Mouse (Mus musculus) small intestine, adult 2 months (tissue): ENCODE measurements around the gene Fam222b.

Experiments used
- CTCF ChIP-seq: fragments of 200-500 bp; IDR thresholded peaks from 2 replicates; pipeline ENCODE4 v1.5.1; 2012; ENCODE audit warnings: low read depth, mild to moderate bottlenecking, control low read depth, inconsistent platforms, low read length, moderate library complexity, mixed read lengths; ENCODE audit not compliant: insufficient replicate concordance, insufficient read length; ENCODE audit errors: extremely low read depth
- POLR2A ChIP-seq: fragments of 200-500 bp; IDR thresholded peaks from 2 replicates; pipeline ENCODE4 v1.6.1; 2012; ENCODE audit warnings: low read depth, mild to moderate bottlenecking, control low read depth, inconsistent platforms, low read length, moderate library complexity

DNA sequence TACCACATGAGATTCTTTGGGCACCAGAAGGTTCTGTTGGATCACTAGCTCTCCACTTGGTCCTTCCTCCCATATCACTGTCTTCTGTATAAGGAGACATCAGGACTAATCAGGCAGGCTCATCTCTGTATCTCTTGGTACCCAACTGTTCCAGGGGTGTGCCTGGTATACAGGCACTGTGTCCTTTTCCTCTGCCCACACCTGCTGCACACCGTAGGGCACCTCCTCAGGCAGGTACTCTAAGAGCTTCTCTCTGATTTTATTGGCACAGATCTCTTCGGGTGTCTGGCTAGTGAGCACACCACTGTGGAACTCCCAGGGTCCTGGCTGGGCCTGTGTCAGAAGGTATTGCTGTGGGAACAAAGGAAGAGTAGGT is 20.2 kb upstream of the Fam222b start:
- TF ChIP-seq POLR2A = no peak
- TF ChIP-seq CTCF = no peak
